ENCODE assay signal across 8 mouse cellular contexts in the genomic region with DNA sequence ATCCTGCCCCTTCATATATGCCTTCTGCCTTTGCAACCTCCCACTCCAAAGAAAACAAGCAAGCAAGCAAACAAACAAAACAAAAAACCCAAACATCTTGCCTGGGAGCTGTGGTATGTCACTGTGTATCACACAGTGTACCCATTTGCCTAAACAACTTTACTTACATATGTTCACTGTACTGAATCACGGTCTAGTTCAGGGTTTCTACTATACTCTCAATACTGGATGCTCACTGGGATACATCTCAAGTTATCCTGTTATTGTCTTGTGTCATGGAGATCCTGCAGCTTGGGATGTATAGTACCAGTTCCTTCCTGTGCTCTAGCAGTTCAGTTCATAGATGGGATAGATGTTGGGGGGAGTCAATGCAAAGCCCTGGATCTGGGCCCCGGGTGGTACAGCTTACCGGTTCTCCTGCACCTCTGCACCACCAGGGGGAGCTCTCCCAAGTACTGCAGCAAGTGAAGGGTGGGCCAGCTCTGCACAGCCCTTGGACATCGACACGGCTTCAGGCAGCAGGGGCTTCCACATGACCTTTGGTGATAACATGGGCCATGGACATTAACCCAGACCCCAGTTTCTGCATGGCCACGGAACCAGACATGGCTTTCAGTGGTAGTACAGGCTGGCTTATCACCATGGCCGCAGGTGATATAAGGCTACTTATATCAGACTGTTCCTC. TPM values are rescaled to one million over a fixed set of nuclear protein-coding genes. Genes with fewer than 3 reads are reported as not detected.
DNase-seq lines count a peak whose midpoint lies in the region; ATAC-seq and TF ChIP-seq lines count a peak whose summit lies in the region.

No protein-coding gene starts in this region.

- H3K9me3 ChIP-seq in hindbrain, embryonic 12.5 days (replicated peaks) = no peaks in the 10 kb centered on the region

- no peak overlapping the region for H3K4me2 ChIP-seq in hindbrain, embryonic 12.5 days (replicated peaks)

- TF ChIP-seq CTCF in Patski (IDR thresholded peaks at IDR 0.05) = peak; percentile 76

- no peak overlapping the region for H3K27ac ChIP-seq in hindbrain, embryonic 12.5 days

- no peak for DNase-seq in Patski (ENCODE audit: low read depth, low spot score)
- peak; percentile 88 to 94 for DNase-seq in cerebellum, postnatal 14 days
- peak; percentile 21 to 63 for DNase-seq in frontal cortex, postnatal 14 days (ENCODE audit: low spot score in 2 of 2)
- DNase-seq in layer of hippocampus, postnatal 10 days (ENCODE audit: low spot score in 2 of 2) = peak; percentile 74 to 83
- DNase-seq in lung, postnatal 10 days = peak; percentile 89
- peak; percentile 81 for DNase-seq in retina, embryonic 14.5 days (ENCODE audit: low spot score)
- peak; percentile 77 to 82 for DNase-seq in thymus, postnatal 36 days

- CTCF ChIA-PET in Patski (lab: Charles Lee) = interaction anchor here (0.9 to 6.9 kb wide), 12 partner anchors 9 to 199 kb away, joined by 3 to 43 read pairs (median 4); no protein-coding TSS in a partner anchor

- ATAC-seq in Patski = peak; percentile 69
- ATAC-seq in hindbrain, embryonic 12.5 days (ENCODE audit: low FRiP score) = peak; percentile 80

- in situ Hi-C loops in Patski (cut with MboI; ENCODE audit: low pct_unique_long_range_greater_than_20kb) = loop anchor here (5.0 kb wide), 1 partner anchor 188 kb away; a partner anchor contains a TSS

- no peaks in the 10 kb centered on the region for H3K27me3 ChIP-seq in Patski
- H3K27me3 ChIP-seq in hindbrain, embryonic 12.5 days = no peaks in the 10 kb centered on the region

- H3K4me1 ChIP-seq in hindbrain, embryonic 12.5 days = no peaks in the 10 kb centered on the region

- no peak overlapping the region for H3K4me3 ChIP-seq in hindbrain, embryonic 12.5 days

- no peak overlapping the region for H3K9ac ChIP-seq in hindbrain, embryonic 12.5 days

- no peaks in the 10 kb centered on the region for H3K36me3 ChIP-seq in hindbrain, embryonic 12.5 days

- 40% methylated on average over 7 of the region's 7 CpGs for WGBS in hindbrain, embryonic 12.5 days

- POLR2A ChIA-PET in Patski (lab: Charles Lee) = interaction anchor here (1.1 kb wide), 1 partner anchor 190 kb away, joined by 7 read pairs; a partner anchor contains a TSS

RNA-seq across cellular contexts. Expression of a gene that starts 36.7 kb away (rescaled TPM):
- 49.5 TPM for polyA plus RNA-seq in Patski (2021)
- polyA plus RNA-seq in hindbrain, embryonic 12.5 days (2016; fragmentation: Nextera tagmentation; extraction: Ambion mirVana) = 72.9 and 73.0 TPM in 2 replicates
- total RNA-seq in layer of hippocampus, postnatal 10 days (2021) = 10 to 100 TPM; 33.0 to 37.4 TPM

RNA-seq across cellular contexts. Expression of a gene that starts 37.0 kb away (rescaled TPM):
- 16.5 TPM for polyA plus RNA-seq in Patski (2021)
- polyA plus RNA-seq in hindbrain, embryonic 12.5 days (2016; fragmentation: Nextera tagmentation; extraction: Ambion mirVana) = 47.1 and 51.9 TPM in 2 replicates
- 10 to 100 TPM; 31.9 to 32.2 TPM for total RNA-seq in layer of hippocampus, postnatal 10 days (2021)
